Mouse (Mus musculus) bone marrow, adult 2 months (tissue): ENCODE measurements around the gene Mpo. TPM values are rescaled to one million over a fixed set of nuclear protein-coding genes. Genes with fewer than 3 reads are reported as not detected.

Experiments used
- H3K27ac ChIP-seq: fragments of 200-500 bp; 2 replicates; pipeline ENCODE4 v1.5.1; 2012; ENCODE audit warnings: low read depth, mild to moderate bottlenecking, control low read depth, inconsistent platforms, low read length; ENCODE audit not compliant: control insufficient read depth, poor library complexity, insufficient read depth
- H3K4me1 ChIP-seq: fragments of 200-500 bp; 2 replicates; pipeline ENCODE4 v1.6.1; 2011; ENCODE audit warnings: low read length; ENCODE audit not compliant: control insufficient read depth, insufficient read depth
- H3K4me3 ChIP-seq: fragments of 200-500 bp; replicated peaks from 2 replicates; pipeline ENCODE3; 2011; ENCODE audit warnings: mild to moderate bottlenecking, low read depth, low read length, control low read depth; ENCODE audit not compliant: control insufficient read depth
- CTCF ChIP-seq: fragments of 200-500 bp; IDR thresholded peaks from 2 replicates; pipeline ENCODE4 v1.5.1; 2011; ENCODE audit warnings: low read length, control low read depth; ENCODE audit not compliant: control insufficient read depth, insufficient read depth
- POLR2A ChIP-seq: fragments of 200-500 bp; IDR thresholded peaks from 2 replicates; pipeline ENCODE4 v1.6.1; 2011; ENCODE audit warnings: low read depth, mild to moderate bottlenecking, control low read depth, low read length, borderline replicate concordance; ENCODE audit not compliant: control insufficient read depth
- WGBS: fragments of 180-500 bp; shearing (Covaris S2); methylation state at CpG from one replicate; pipeline ENCODE4 v1.1.7; 2018; 5-methylcytosine and 5-hydroxymethylcytosine counted together
- polyA plus RNA-seq: library from polyadenylated mRNA; stranded (reverse); fragments of >200 nt; gene quantifications from 2 replicates; pipeline ENCODE4 v1.2.4, GENCODE M21; 2011; ENCODE audit warnings: low replicate concordance; ENCODE audit not compliant: missing spikeins, insufficient read depth, insufficient read length

Mpo gene
- polyA plus RNA-seq, 1 experiment: 630 TPM

DNA sequence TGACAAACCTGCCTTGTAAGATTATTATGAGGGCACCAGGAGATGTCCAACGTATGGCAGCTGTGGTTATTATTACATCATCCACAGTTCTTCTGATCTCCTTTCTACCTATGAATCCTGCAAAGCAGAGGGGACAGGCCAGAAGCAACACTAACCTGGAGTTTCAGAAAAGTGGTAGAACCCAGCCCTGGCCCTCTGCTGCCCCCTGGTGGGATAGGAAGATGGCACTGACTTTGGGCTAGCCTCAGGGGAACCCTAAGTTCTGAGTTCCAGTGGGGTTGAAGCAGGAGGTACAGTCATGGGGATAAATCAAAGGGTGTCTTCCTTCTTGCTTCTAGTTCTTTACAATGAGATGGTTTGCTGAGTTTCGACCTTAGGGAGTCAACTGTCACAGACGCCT, 22.4 kb upstream of the Mpo start:
- no peak overlapping the region for H3K4me3 ChIP-seq
- no peak overlapping the region for H3K27ac ChIP-seq
- no peaks in the 10 kb centered on the region for H3K4me1 ChIP-seq
- TF ChIP-seq CTCF (peak; percentile 99), POLR2A (no peak)
- WGBS: 45% methylated on average over 3 of the region's 3 CpGs

- TF ChIP-seq CTCF (no peak), POLR2A (no peak)
- H3K4me3 ChIP-seq: no peak overlapping the region
- 87% methylated on average over 3 of the region's 3 CpGs for WGBS
- no peak overlapping the region for H3K27ac ChIP-seq
- no peaks in the 10 kb centered on the region for H3K4me1 ChIP-seq
Observed at GRCm38 (mm10) chr11:87772354-87772753, 21.0 kb upstream of the Mpo start.

GRCm38 (mm10) chr11:87778100-87778765, 15.1 kb upstream of the Mpo start:
- Histone ChIP-seq H3K4me1 (peaks cover 2% of the 10 kb centered on the region), H3K4me3 (no peak overlapping the region), H3K27ac (no peak overlapping the region; the same call in 1 of the 2 replicates)
- TF ChIP-seq CTCF (no peak), POLR2A (no peak)
- WGBS: 33% methylated on average over 32 of the region's 32 CpGs

- H3K27ac ChIP-seq: no peak overlapping the region; the same call in 1 of the 2 replicates
- 60% methylated on average over 12 of the region's 12 CpGs for WGBS
- no peak overlapping the region for H3K4me3 ChIP-seq
- TF ChIP-seq CTCF (no peak), POLR2A (no peak)
- H3K4me1 ChIP-seq: peaks cover 2% of the 10 kb centered on the region
Observed at GRCm38 (mm10) chr11:87778915-87779314, 14.5 kb upstream of the Mpo start.

DNA sequence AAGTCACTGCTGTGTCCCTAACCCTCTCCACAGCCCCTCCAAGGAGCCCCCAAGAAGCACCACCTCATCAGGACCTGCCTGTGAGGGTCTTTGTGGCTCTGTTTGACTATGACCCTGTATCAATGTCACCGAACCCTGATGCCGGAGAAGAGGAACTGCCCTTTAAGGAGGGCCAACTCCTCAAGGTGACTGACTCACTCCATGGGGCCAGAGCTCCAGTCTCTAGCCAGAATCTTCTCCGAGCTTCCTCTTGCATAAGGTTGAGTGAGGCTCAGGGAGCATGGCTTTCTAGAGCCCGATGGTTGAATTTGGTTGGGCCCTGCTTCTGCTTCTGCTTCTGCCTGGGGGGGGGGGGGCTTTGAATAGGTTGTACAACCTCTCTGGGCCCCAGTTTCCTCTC, 14.0 kb upstream of the Mpo start:
- no peak overlapping the region for H3K4me3 ChIP-seq
- 26% methylated on average over 4 of the region's 4 CpGs for WGBS
- H3K4me1 ChIP-seq: peaks cover 2% of the 10 kb centered on the region
- TF ChIP-seq CTCF (no peak), POLR2A (no peak)
- H3K27ac ChIP-seq: no peak overlapping the region

DNA sequence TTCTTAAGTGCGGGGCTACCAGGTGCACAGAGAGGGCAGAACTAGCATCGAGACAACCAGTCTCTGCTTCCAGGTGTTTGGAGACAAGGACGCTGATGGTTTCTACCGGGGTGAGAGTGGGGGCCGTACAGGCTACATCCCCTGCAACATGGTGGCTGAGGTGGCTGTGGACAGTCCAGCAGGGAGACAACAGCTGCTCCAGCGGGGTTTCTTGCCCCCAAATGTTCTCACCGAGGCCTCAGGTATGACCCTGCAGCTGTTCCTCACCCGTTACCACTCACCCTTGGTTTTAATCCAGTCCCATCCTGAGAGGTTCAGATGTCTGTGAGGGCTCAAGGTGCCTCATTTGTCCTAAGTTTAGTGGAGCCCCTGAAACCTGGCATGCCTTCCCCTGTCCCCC, 13.3 kb upstream of the Mpo start:
- no peak overlapping the region for H3K27ac ChIP-seq
- 81% methylated on average over 8 of the region's 8 CpGs for WGBS
- TF ChIP-seq CTCF (no peak), POLR2A (no peak)
- H3K4me3 ChIP-seq: no peak overlapping the region
- peaks cover 2% of the 10 kb centered on the region for H3K4me1 ChIP-seq

GRCm38 (mm10) chr11:87790088-87790487, 3.3 kb upstream of the Mpo start:
- WGBS: 17% methylated on average over 6 of the region's 6 CpGs
- peaks cover 4% of the 10 kb centered on the region; the same call in 1 of the 2 replicates for H3K4me1 ChIP-seq
- TF ChIP-seq POLR2A (no peak), CTCF (no peak)
- peak overlapping the region; percentile 16; the same call in 1 of the 2 replicates for H3K27ac ChIP-seq
- no peak overlapping the region for H3K4me3 ChIP-seq

- no peak for TF ChIP-seq CTCF
- no peak for TF ChIP-seq POLR2A
- H3K4me1 ChIP-seq: peaks cover 4% of the 10 kb centered on the region
- WGBS: 61% methylated on average over 22 of the region's 22 CpGs
Observed at GRCm38 (mm10) chr11:87801711-87802275, 8.4 kb downstream of the Mpo start.

DNA sequence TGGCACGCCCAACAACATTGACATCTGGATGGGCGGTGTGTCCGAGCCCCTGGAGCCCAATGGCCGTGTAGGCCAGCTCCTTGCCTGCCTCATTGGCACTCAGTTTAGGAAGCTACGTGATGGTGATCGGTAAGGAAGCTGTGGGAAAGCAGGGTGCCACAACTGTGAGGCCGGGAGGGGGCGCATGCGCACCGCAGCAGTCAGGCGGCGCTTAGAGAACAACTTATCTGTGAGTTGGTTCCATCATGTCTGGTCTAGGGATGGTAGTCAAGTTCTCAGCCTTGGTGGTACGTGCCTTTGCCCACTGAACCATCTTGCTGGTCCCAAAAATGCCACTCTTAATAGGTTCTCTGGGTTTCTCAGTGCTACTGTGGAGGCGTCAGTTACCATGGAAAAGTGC, 9.2 kb downstream of the Mpo start:
- TF ChIP-seq POLR2A: no peak
- peak; percentile 57 for TF ChIP-seq CTCF
- no peak overlapping the region for H3K27ac ChIP-seq
- WGBS: 54% methylated on average over 14 of the region's 14 CpGs
- peak overlapping the region; percentile 20 for H3K4me3 ChIP-seq
- H3K4me1 ChIP-seq: peaks cover 4% of the 10 kb centered on the region

More at GRCm38 (mm10) chr11:87801711-87802275, 8.4 kb downstream of the Mpo start:
- Histone ChIP-seq H3K4me3 (no peak overlapping the region), H3K27ac (no peak overlapping the region)
